Mouse (Mus musculus) gastrocnemius, adult 8-10 months (tissue): ENCODE results near the gene Htr1b. TPM values are rescaled to one million over a fixed set of nuclear protein-coding genes. Genes with fewer than 3 reads are reported as not detected.

Source experiments
- DNase-seq, 2 experiments: peaks; one replicate each; pipeline ENCODE4 v3.0.0; 2022; ENCODE audit warnings: low spot score in 2 of 2
- total RNA-seq, 4 experiments: library from RNA; stranded (reverse); gene quantifications; 2 replicates each; pipeline ENCODE4 v1.2.4; 2022

The Htr1b gene
- total RNA-seq, result under 1 TPM in 3 of 4 experiments, not detected in 1; 0.07 to 0.21 (median 0.20) TPM

GRCm38 (mm10) chr9:81633437-81633973 lies at the start of gene Htr1b:
Gene Htr1b (minus strand): TSS chr9:81633828.
- DNase-seq, result no peak

GRCm38 (mm10) chr9:81676716-81677115 lies 43.1 kb upstream of the Htr1b start:
- DNase-seq, result no peak

GRCm38 (mm10) chr9:81637486-81637885 lies 3.9 kb upstream of the Htr1b start:
- DNase-seq, result no peak

- no peak for DNase-seq
Observed at GRCm38 (mm10) chr9:81635109-81635508, 1.5 kb upstream of the Htr1b start.

DNA sequence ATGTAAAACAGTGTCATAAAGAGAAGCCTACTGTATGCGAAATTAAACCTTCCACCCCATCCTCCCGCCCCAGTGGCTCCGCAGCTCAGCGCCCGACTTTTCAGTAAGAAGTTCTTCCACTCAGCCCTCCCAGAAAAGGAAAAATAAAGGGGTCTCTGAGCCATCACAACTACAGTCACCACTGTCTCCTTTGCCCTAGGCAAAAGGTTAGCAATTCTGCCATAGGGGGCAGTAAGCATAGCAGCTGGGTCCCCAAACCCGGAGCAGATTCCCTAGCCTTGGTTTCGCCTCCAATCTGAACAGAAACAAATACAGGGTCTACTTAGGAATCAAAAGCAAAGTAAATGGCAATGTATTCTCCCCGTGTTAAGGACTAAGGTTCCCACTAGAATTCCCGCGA lies 535 bp upstream of the Htr1b start:
- DNase-seq, result no peak

DNA sequence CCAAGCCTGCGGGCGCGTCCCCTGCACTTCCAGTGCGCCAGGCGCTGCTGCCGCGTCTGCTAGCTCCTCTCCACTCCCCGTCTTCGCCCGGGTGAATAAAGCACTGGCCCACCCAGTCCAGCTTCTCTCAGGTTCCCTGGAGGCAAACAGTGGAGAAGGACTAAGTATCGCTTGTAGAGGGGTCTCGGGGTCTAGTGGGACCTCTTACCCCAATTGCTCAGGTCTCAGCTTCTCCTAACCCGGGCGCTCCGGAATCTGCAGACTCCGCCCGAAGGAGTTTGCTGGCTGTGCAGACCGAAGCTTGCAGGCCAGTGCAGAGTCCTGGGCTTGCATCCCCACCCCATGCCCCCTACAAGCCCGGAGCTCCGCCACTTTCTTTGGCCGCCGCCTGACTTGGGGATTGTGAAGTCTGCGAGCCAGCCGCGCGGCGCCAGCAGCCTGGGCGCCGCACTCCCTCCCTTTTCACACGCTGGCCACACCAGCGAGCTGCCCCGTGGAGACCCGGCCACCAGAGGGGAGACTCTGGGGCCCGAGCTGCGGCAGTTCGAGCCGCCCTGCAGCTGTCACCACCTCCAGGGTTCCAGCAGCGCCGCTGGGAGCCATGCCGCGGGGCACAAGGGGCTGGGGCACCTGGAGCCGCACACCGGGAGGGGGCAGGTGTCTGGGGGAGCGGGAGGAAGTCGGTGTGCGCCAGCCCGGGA lies 742 bp downstream of the Htr1b start:
- DNase-seq, result no peak

DNA sequence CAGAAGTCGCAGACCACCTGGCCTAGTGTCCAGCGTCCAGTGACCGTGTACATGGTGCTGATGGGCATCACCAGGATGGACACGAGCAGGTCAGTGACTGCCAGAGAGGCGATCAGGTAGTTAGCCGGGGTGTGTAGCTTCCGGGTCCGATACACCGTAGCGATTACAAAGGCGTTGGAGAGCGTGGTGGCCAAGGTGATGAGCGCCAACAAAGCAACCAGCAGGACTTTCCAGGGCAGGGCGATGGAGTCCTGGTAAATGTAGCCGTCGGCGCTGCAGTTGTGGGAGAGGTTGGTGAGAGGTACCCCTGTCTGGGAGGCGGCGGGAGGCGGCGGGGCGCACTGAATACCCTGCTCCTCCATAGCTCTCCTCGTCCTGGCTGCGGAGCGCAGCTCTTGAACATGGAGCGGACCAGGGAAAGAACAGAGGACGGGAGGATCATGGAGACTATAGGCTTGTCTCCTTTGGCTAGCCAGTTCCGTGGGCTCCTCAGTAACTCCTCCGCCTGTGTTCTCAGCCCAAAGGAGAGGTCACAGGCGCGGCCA lies 1.4 kb downstream of the Htr1b start:
- DNase-seq, result no peak

DNA sequence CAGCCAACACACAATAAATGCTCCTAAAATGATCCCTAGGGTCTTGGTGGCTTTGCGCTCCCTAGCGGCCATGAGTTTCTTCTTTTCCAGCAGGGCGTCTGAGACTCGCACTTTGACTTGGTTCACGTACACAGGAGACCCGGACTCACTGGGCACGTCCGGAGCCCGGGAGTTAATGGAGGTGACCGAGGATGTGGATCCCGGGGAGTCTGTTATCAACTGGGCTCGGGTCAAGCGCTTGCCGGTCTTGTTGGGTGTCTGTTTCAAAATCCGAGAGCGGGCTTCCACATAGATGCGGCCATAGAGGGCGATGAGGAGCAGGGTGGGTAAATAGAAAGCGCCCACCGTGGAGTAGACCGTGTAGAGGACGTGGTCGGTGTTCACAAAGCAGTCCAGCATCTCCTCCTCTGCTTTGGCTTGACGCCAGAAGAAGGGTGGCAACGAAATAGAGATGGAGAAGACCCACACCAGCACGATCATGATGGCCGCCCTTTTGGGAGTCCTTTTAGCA lies 2.0 kb downstream of the Htr1b start:
- no peak for DNase-seq

DNA sequence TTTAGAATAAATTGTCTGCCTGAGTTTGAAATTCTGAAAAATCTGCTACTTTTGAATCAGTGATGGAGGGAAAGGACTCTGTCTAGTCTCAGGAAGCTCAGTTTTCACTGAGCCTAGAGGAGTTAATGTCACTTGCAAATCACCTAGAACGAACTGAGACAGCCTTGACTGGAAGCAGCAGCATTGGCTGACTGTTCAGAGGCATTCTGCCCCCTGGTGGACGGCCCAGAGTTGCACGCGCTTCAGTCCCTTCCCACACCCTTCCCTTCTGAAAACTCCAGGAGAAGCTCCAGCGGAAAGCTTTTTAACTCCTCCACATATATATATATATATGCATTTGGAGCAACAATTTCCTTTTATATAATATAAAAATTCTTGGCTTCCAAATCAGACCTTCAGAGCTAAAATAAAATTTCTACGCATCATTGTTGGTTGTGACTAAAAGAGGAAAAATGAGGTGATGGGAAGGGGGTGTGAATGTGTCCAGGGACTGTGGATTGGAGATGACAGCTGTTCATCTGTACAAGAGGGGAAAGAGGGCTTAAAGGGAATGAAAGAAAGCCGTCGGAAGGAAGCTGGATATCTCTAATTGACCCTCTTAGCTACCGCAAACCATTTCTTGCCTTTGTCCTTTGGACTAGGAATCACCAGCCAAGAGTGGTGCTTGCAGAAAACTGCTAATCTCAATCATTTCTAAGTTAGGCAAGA lies 6.6 kb downstream of the Htr1b start:
- no peak for DNase-seq

- no peak for DNase-seq
Observed at GRCm38 (mm10) chr9:81625898-81626297, 7.7 kb downstream of the Htr1b start.

DNA sequence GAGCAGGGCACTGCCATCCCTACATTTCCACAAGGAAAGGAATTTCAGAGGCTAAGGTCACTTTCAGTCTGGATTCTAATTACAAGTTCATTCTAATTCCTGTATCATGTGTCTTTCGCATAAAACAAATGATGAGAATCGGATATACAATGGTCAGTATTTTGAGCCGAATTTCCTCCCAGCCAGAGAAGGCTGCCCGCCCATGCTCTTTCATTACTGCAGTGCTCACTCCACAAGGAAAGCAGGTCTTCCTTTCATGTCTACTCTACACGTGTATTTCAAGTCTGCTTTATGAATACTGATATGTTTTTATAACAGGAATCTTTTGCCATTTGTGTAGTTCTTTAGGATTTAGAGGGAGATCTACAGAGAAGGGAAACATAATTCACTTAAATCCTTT lies 10.8 kb downstream of the Htr1b start:
- DNase-seq, result no peak

GRCm38 (mm10) chr9:81611022-81611421 lies 22.6 kb downstream of the Htr1b start:
- DNase-seq, result no peak

Other genes starting within 250 kb of the Htr1b start
- not detected for gene Mei4, start 229.8 kb upstream of the Htr1b start, total RNA-seq